Mouse (Mus musculus): ENCODE measurements around the gene Tmod1.

DNA sequence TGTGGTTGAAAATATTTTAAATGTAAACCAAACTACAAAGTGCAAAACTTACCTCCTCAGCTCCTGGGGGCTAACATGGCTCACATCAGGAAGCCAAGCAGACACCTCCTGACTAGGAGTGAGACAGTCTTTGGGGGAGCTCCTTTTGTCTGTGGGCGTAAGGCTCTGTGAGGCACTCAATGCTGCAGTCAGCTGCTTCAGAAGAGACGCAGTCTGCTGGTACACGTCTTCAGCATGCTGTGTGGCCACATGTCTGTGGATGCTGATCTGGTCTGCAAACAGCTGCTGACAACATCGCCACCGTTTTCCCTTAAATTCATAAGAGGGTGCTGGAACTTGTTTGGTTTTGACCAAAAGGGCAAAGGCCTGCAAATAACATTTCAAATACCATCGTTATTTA, 93.1 kb downstream of the Tmod1 start:
- no peak for TF ChIP-seq CTCF (IDR thresholded peaks at IDR 0.05; ENCODE audit: insufficient read depth, low read length)
- no peak for TF ChIP-seq POLR2A (IDR thresholded peaks at IDR 0.05; ENCODE audit: borderline replicate concordance, extremely low read depth, low read depth, low read length)

Data from lung, adult 2 months (tissue).